Mouse (Mus musculus) gastrocnemius, adult 2 months (tissue): Measurements from ENCODE around the gene Mettl1. TPM values are rescaled to one million over a fixed set of nuclear protein-coding genes. Genes with fewer than 3 reads are reported as not detected.

Experiments
- DNase-seq: peaks from one replicate; pipeline ENCODE4 v3.0.0; 2022
- H3K27ac ChIP-seq: fragments of 200-600 bp; 2 replicates; pipeline ENCODE4 v1.8.1; 2022; ENCODE audit warnings: mild to moderate bottlenecking
- H3K4me3 ChIP-seq: fragments of 200-600 bp; 2 replicates; pipeline ENCODE4 v1.8.1; 2022; ENCODE audit warnings: mild to moderate bottlenecking, moderate library complexity
- CTCF ChIP-seq: fragments of 200-600 bp; IDR thresholded peaks from 2 replicates; pipeline ENCODE4 v1.8.1; 2022; ENCODE audit warnings: antibody characterized with exemption, mild to moderate bottlenecking, moderate library complexity
- intact Hi-C: fragments of 180-260 bp; cut with DNase I; formaldehyde crosslinking; loops from one replicate; pipeline ENCODE4 v1.15.1; 2025
- long read RNA-seq, 2 experiments: library from polyadenylated mRNA; stranded (forward); transcript quantifications; one replicate each; pipeline ENCODE4 v2.0.0; 2021
- total RNA-seq, 2 experiments: library from RNA; stranded (reverse); gene quantifications; 2 replicates each; pipeline ENCODE4 v1.2.3; 2021

Mettl1 gene
- total RNA-seq = 10 to 100 TPM in 1 of 2 experiments, 1 to 10 TPM in 1; 9.5 to 10.5 TPM
- long read RNA-seq, experiment 1, transcript Mettl1-201 (6 exons, 1,791 nt) = major isoform, 11 of 11 reads
- long read RNA-seq, experiment 1, partial matches to known transcripts = 0 of 11 reads
- long read RNA-seq, experiment 1, other reads (novel, unspliced or antisense) = 0 of 11 reads
- long read RNA-seq, experiment 2, transcript Mettl1-201 (6 exons, 1,791 nt) = major isoform, 11 of 14 reads
- long read RNA-seq, experiment 2, partial matches to known transcripts = 0 of 14 reads
- long read RNA-seq, experiment 2, other reads (novel, unspliced or antisense) = 3 of 14 reads

- H3K27ac ChIP-seq = peak within 1 kb of the TSS; percentile 88
- peak within 1 kb of the TSS; percentile 89 for H3K4me3 ChIP-seq
- intact Hi-C loops = no loop called here
- TF ChIP-seq CTCF = no peak
- DNase-seq = peak; percentile 55
These were observed at the start of gene Mettl1, which contains the start of gene Eef1akmt3 for GRCm38 (mm10) chr10:127041274-127041766. TSS of gene Mettl1 (plus strand) at chr10:127041414. TSS of gene Eef1akmt3 (minus strand) at chr10:127041513.

GRCm38 (mm10) chr10:126991676-126992075, 49.5 kb upstream of the Mettl1 start:
- Histone ChIP-seq H3K4me3 (peak overlapping the region; percentile 58), H3K27ac (peak overlapping the region; percentile 100)
- DNase-seq = no peak
- intact Hi-C loops = no loop called here
- no peak for TF ChIP-seq CTCF

GRCm38 (mm10) chr10:126993621-126994020, 47.6 kb upstream of the Mettl1 start:
- intact Hi-C loops = no loop called here
- TF ChIP-seq CTCF = no peak
- no peak overlapping the region for H3K27ac ChIP-seq
- no peak for DNase-seq
- H3K4me3 ChIP-seq = no peak overlapping the region

GRCm38 (mm10) chr10:126997340-126998113, 43.7 kb upstream of the Mettl1 start:
- TF ChIP-seq CTCF = no peak
- H3K4me3 ChIP-seq = no peak overlapping the region
- intact Hi-C loops = no loop called here
- peak; percentile 55 for DNase-seq
- 0 out of 2 replicates have a peak overlapping the region, but pooled peaks have one; percentile 35 for H3K27ac ChIP-seq

GRCm38 (mm10) chr10:127000529-127000928, 40.7 kb upstream of the Mettl1 start, which contains the start of gene Avil:
TSS of gene Avil (plus strand) at chr10:127000709.
- Histone ChIP-seq H3K4me3 (no peak within 1 kb of the TSS), H3K27ac (no peak within 1 kb of the TSS)
- no peak for TF ChIP-seq CTCF
- intact Hi-C loops = no loop called here
- no peak for DNase-seq

DNA sequence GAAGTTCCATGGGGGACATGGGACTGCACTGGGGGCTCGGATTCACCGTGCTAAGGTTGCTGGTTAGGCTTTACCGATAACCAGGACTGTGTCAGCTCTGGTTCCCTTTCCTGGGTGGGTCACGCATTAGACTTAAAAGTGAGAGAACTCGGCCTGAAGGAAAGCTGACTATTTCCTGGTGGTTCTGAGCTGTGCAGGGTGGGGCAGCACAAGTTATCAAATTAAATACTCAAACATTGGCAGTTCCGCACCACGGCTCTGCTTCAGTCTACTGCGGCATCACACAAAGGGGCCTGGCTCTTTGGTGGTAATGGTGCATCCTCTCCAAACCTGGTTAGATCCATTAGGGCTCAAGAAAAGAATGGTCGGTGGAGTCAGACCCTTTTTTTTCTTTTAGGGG, 39.9 kb upstream of the Mettl1 start:
- Histone ChIP-seq H3K27ac (no peak overlapping the region), H3K4me3 (no peak overlapping the region)
- no peak for TF ChIP-seq CTCF
- intact Hi-C loops = no loop called here
- DNase-seq = no peak

GRCm38 (mm10) chr10:127002056-127002455, 39.2 kb upstream of the Mettl1 start:
- DNase-seq = no peak
- TF ChIP-seq CTCF = no peak
- H3K4me3 ChIP-seq = no peak overlapping the region

GRCm38 (mm10) chr10:127002765-127003164, 38.4 kb upstream of the Mettl1 start:
- no peak for TF ChIP-seq CTCF
- intact Hi-C loops = no loop called here
- H3K27ac ChIP-seq = no peak overlapping the region
- H3K4me3 ChIP-seq = no peak overlapping the region
- DNase-seq = no peak

More at GRCm38 (mm10) chr10:127002056-127002455, 39.2 kb upstream of the Mettl1 start:
- intact Hi-C loops = no loop called here
- no peak overlapping the region for H3K27ac ChIP-seq

- TF ChIP-seq CTCF = no peak
- Histone ChIP-seq H3K4me3 (no peak overlapping the region), H3K27ac (no peak overlapping the region)
- intact Hi-C loops = no loop called here
- no peak for DNase-seq
These were observed 37.9 kb upstream of the Mettl1 start for GRCm38 (mm10) chr10:127003334-127003733.

GRCm38 (mm10) chr10:127003806-127004205, 37.4 kb upstream of the Mettl1 start:
- H3K4me3 ChIP-seq = no peak overlapping the region
- DNase-seq = no peak
- intact Hi-C loops = no loop called here
- no peak for TF ChIP-seq CTCF
- no peak overlapping the region for H3K27ac ChIP-seq

DNA sequence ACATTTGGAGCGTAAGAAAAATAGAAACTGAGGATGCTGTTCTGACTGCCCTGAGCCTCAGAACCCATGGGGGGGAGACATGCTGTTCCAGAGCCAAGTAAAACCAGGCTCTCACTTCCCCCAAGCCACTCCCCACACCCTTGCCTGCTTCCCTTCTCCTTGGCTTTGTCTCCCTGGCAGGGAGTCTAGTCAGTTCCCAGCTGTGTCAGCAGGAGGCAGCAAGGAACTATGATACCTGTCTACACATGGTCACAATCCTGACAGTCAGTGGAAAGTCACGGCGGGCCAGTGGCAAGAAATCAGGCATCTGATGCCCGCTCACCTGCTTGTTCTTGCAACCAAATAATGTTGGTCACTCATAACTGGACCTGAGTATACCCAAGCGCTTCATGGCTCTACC, 24.7 kb upstream of the Mettl1 start:
- no peak overlapping the region for H3K4me3 ChIP-seq
- peak; percentile 49 for TF ChIP-seq CTCF
- H3K27ac ChIP-seq = no peak overlapping the region
- no peak for DNase-seq
- intact Hi-C loops = no loop called here

DNA sequence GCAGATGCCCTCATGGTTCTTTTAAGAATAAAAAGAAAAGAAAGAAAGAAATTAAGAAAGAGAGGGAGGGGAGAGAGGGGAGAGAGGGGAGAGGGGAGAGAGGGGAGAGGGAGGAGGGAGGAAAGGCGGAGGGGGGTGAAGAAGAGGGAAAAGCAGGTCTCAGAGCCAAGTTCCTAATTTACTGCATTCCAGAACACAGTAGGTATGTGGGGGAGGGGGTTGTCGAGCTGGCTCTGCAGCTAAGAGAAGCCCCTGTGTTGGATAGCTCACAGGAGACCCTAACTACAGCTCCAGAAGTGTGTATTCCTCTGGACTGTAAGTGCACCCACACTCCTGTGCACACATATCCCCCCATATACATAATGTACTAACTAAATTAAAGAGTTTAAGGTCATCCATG, 24.1 kb upstream of the Mettl1 start:
- no peak for TF ChIP-seq CTCF
- Histone ChIP-seq H3K27ac (no peak overlapping the region), H3K4me3 (no peak overlapping the region)
- no peak for DNase-seq
- intact Hi-C loops = no loop called here

DNA sequence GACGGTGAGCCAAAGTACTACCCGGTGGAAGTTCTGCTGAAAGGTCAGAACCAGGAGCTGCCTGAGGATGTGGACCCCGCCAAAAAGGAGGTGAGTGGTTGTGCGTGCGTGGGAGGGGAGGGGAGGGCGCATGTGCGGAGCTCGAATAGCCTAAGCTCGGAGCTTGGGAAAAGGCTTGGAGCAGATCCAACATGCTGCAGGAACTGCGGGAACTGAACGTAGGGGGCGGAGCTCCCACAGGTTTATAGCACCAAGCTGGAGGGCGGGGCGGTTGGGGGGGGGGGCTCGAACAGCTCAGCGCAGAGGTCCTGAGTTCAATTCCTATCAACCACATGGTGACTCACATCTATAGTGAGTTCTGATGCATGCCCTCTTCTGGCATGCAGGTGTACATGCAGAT, 22.8 kb upstream of the Mettl1 start:
- no peak overlapping the region for H3K27ac ChIP-seq
- TF ChIP-seq CTCF = no peak
- intact Hi-C loops = no loop called here
- H3K4me3 ChIP-seq = no peak overlapping the region
- no peak for DNase-seq
